Mouse (Mus musculus) heart, postnatal 4 days (tissue): ENCODE measurements around the gene Defb48. TPM values are rescaled to one million over a fixed set of nuclear protein-coding genes. Genes with fewer than 3 reads are reported as not detected.

Source experiments
- DNase-seq: peaks from one replicate; pipeline ENCODE4 v3.0.0; 2021
- total RNA-seq, 2 experiments: library from RNA; stranded (reverse); gene quantifications; 2 replicates each; pipeline ENCODE4 v1.2.3; 2021

Gene Defb48
- total RNA-seq, result not detected

DNA sequence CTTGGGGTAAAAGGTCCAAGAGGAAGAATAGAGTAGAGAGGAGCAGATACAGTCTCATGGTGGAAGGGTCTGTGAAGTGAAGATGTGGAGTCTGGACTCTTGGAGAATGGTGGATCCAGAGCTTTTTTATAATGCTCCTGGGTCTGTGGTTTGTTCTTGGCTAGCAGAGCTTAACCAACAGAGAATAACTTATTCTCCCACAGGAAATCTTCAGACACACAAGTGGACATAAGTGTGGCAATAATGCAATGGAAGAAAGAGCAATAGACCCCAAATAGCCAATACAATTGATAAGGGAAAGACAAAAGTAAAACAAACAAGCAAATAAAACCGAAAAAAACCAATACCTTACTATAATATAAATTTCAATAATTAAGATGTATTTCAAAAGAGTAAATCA is at the start of gene Defb48:
TSS of gene Defb48 (minus strand) at position 101 of the 400 bp plus-strand sequence.
- DNase-seq, result no peak

DNA sequence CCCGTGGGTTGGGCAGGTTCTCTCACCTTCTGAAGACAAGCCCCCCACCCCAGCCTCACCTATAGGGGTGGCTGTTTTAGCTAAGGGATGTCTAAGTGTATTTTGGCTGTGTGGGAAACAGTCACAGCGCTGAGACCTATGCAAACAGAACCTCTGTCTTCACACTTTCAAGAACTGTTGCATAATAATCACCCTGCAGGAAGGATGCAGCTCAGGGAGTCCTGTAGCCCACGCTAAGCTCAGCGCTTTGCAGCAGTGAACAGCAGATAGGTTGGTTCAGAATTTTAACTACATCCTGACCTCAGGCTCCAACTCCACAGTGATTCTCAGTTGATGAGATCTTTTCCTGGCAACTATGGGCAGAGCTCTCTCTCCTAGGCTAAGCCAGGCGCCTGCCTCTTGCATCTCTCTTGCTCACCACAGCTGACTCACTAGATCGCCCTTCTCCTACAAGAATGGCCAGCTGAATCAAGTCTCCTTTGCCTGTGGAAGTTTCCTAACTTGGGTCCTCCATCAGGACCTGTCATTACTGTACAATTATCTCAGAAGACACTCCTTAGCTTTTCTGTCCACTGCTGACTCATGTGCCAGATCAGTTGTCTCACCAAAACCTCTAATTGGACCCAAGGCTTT is 36.3 kb upstream of the Defb48 start:
- DNase-seq, result no peak

DNA sequence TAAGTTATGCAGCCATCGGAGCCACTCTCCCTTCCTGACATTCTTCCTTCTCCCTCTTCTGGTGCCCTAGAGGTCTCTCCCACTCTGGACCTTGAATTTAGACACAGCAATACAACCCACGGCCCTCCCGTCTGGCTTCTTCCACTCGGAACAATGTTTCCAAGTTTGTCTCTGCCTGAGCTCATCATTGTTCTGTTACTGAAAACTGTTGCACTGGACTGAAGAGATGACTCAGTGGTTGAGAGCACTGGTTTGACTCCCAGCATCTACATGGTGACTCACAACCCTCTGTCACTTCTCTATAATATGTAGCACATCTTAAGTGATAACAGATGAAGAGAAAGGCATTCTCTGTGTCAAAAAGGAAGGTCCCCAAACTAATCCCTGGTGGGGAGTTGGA is 30.4 kb upstream of the Defb48 start:
- no peak for DNase-seq

DNA sequence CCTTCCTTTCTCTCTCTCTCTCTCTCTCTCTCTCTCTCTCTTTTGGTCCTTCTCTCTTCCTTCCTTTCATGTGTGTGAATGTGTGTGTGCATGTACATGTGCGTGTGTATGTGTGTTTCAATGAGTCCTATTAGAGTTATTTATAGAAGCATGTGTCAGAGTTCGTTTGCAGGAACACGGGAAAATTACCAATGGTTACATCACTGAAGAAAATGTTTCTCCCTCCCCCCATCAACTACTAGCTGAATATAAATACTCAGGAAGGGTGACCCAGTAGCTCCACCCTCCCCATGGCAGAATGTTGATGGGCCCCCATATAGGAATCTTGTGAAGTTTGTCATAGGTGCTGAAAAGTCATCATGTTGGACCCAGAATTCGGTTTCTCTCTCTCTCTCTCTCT is 28.8 kb upstream of the Defb48 start:
- DNase-seq, result no peak

DNA sequence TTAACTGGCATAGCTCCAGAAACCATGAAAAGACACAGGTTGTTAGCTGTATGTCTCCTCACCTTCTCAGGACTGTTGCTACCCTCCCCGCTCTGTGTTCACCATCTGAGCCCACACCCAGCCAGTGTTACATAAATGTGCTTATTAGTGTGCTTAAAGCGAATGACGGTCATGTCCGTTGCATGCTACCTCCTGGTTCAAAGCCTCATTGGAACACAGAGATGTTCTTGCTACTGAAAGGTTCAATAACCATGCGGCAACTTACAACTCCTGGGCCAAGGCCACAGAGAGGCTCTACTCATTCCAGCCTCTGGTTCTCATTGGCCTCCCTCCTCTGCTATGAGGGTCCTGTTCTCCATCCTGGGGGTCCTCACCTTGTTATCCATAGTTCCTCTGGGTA is 27.2 kb upstream of the Defb48 start, which contains the start of gene Defb43:
TSS of gene Defb43 (plus strand) at position 301 of the 400 bp plus-strand sequence.
- DNase-seq, result no peak

DNA sequence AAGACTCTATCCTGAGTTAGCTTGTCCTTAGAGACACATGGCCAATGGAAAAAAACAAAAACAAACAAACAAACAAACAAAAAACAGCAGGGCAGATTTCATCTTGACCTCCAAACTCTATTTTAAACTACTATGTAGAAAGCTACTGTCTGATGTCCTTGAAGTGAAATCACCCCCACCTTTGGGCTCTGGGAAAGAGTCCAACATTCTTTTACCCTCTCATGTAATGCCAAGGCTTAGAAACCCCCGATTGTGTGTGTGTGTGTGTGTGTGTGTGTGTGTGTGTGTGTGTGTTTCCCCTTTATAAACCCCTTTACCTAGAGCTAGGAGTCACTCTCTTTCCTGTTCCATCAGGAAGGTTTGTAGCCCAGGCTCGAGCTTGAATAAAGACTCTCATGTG is 18.3 kb upstream of the Defb48 start:
- DNase-seq, result peak; percentile 38

DNA sequence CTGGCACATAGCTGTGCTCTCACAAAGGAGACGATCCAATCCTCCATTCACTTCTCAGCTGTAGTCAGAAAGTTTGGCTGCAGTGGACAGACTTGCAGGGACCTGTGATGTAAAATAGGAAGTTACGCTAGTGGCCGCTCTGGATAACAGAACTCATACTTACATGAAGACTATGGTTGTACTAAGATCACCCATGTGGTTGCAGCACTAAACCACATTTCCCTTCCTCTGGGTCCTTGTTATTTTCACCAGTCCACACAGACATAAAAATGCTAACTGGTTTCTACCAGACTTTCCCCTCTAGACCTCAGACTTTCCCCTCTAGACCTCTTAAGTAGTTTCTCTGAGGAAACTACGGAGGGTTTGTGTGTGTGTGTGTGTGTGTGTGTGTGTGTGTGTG is 14.7 kb upstream of the Defb48 start:
- no peak for DNase-seq

DNA sequence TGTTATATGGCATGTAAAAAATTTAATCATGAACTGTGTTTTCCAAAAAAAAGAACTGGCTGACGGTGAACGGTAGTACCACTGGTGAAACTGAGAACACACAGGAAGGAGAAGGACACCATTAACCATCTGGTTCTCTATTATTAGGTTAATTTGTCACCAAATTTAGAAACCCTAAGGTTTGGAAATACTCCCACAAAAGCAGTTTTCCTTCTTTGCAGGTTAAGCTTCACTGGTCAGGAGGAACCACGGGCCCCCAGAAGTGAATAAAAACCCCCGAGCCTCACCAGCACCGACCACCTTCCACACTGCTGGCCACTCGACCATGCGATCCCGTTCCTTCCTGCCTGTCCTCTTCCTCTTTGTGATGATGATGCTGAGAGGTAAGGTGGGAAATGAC is 13.5 kb upstream of the Defb48 start, which contains the start of gene Defb47:
TSS of gene Defb47 (plus strand) at position 301 of the 400 bp plus-strand sequence.
- no peak for DNase-seq

DNA sequence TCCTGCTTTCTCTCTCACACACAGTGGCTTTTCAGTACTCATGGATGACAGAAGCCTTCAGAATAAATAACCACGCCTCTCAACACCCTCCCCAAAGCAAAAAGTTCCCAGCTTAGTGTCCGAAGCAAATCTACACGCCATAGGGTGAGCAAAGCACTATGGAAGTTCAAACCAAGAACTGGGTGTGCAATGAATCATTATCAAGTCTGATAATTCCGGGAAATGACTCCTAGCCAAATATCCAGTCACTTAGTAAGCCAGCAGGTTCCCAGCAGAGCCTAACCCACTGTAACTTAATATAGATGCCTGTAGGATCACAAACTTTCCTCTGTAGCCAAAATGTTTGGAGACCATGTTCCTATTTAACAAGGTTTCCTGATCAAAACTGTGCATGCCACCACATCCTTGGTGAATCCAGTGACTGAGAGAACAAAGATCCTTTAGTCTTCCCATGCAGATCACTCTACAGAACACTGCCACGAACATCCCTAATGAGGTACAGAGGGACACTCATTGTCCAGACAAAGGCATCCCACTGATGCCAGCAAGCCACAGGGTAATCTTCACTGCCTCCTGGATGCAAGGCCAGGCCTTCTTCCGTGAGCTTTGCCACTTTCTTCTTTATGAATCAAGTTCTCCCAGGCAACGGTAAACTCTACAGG is 7.7 kb upstream of the Defb48 start:
- no peak for DNase-seq

DNA sequence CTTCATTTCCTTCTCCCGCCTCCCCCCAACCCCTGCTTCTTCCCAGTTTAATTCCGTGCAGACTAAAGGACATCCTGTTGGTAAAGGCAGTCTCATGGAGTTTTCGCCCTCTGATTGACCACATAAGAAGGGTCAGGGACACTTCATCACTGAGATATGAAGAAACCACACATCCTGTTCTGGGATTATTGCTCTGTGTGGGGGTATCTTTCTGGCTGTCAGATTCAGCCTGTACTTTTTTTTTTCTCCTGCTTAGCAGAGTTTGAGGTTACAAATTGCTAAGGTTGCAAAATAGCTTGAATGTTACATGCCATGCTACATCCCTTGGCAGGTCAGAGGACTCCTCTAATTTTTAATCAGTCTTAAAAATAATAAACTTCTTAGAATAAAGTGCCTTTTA is 7.0 kb upstream of the Defb48 start:
- DNase-seq, result no peak

DNA sequence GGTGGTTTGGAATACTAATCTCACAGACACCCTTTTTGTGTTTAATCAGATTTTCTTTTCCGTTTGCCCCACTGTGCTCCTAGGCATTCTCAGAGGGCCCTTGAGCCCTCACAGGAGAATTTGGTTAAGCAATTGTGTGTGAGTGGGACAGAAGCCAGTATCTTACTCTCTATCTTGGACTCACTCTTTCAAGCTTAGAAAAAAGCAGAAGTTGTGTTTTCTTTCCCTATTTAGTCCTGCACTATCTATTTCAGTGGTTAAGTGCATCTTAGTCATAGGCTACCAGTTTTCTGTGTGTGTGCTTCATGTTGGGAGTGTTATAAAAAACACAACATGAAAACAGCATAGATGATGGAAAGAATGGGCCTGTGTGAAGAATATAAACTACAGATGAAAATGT is 4.5 kb downstream of the Defb48 start:
- no peak for DNase-seq

DNA sequence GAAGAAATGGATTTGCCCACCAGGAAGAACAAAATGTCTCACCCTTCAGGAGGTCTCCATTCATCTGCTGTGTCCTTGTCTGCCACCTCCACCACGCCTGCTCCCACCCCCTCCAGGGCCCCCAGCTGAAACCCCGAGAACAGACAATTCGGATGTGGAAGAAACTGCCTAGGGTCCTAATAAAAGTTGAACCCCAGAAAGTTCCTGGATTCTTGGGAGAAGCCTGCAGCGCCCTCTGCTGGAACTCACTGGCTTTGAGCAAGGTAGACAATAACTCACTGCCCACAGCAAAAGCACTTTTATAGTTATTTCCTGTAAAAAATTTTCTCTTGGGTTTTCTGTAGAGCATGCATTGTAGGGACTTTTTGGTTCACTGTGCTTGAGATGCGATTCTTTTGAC is 9.3 kb downstream of the Defb48 start:
- DNase-seq, result peak; percentile 82

DNA sequence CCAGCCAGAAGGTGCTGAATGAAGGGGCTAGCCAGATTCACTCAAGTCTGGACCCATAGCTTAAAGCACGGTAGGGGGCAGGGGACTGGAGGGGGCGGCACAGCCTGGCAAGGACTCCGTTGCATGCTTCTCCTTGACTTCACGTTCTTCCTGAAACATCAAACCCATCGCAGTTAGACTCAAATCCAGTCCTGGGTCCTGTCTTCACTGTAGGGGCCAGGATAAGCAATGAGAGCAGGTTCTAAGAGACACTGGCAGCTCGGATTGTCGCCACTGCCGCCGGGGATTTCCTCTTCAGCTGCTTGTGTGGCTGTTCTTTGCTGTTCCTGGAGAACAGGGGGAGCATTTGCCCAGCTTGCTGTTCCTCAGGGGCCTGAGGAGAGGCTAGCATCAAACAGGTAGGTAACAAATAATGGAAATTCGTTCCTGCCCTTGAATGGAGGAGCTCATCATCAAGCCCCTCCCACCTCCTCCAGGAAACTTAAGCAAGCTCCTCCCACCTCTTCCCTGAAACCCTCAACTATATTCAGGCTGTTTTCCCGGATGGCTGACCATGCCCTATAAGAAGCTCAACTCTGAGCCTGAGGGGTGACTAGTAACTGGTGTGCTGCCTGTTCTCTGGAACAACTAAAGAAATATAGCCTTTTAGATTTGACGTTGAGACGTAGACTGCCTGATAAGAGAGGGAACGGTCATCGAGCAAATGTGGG is 18.3 kb downstream of the Defb48 start:
- no peak for DNase-seq

DNA sequence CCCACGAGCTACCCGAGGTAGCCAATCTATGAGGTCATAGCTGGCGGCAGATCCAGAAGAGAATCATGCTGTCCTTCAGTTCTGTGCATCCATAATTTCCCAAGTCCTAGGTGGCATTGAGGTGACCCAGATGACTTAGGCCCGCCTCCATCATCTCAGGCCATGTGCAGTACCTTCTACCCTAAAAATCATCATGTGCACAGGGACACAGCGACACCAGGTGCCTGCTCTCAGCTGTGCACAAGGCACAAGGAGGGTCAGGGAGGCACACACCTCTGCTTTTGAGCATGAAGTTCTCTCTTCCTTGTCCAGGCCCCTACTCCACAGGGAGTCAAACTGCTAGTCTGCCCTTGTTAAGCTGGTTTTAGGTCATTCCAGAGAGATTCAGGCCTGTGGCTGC is 19.0 kb downstream of the Defb48 start:
- no peak for DNase-seq

DNA sequence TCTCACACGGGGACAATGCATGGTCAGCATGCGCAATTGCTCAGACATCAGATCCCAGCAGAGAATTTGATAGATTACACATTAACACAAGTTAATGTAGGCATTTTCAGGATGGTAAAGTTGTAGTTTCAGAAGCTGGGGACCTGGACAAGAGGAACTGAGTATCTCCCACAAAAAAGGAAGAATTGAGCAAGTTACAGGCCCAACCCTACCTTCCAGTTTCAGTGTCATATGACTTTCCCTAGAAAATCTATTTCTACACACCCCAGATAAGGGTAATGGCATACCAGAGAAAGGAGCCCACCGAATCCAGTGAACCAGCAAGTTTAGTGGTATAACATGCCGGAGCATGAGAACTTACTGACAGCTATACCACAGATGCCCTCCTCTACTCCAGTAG is 20.7 kb downstream of the Defb48 start:
- DNase-seq, result no peak

DNA sequence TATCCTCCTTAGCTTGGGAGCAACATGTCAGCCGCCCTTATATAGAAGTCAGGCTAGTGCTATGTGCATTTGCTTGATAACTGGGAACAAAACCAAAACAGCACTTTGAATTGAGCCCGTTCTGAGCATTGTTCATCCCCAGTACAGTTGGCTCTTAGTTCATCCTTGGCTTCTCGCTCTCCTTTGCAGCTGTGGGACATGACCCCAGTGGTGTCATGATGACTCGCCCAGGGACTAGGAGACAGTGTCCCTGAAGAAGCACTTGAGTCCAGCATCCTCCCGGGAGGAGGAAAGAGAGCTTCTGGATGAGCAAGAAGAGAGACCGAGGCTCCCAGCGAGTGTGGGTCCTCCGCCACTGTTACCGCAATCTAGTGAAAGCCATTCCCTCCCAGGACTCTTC is 28.2 kb downstream of the Defb48 start:
- DNase-seq, result no peak

DNA sequence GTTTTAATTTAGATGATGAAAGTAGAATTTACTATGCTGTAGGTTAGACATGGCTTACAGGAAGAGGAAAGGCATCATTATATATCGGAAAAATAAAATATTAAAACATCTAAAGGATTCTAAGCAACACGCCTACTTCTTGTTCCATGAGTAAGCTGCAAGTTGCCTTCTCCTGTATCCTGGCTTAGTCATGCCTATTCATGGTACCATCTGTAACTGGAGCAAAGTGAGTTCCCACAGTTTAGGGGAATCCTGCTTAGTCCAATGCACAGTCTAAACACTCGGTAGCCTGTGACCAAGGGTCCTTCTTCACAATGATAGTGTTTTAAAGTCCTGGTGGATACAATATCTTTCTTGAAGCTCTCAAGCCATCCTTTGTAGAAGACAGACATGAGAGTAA is 37.5 kb downstream of the Defb48 start:
- DNase-seq, result no peak

DNA sequence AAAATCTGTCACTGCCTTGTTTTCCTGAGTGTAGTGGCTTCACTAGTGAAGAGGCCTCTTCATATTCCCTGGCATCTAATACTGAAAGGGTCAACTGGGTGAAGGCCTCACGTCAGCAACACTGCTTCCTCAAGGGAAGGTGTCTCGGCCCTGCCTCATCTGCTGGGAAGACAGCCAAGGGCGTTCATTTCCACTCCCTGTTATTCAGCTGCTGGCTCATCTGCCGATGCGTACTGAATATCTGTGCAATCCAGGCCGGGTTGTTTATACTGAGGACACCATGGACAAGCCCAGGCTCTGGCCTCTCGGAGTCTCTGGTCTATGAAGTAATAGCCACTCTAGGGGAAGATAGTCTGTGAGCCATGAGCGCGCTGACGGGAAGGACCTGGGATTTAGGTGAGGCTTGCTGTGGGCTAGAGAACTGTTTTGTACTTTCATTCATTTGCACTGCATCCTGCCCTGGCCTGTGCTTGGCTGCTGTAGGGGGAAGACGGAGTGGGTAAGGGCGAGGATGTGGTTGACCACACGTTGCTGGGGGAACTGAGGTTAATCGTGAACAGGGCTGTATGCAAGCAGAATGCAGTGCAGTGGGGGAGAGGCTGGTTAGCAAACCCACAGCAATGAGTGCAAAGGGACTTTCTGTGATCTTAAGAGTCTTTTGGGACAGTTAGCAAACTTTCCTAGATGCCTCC is 43.8 kb downstream of the Defb48 start:
- peak; percentile 51 for DNase-seq

DNA sequence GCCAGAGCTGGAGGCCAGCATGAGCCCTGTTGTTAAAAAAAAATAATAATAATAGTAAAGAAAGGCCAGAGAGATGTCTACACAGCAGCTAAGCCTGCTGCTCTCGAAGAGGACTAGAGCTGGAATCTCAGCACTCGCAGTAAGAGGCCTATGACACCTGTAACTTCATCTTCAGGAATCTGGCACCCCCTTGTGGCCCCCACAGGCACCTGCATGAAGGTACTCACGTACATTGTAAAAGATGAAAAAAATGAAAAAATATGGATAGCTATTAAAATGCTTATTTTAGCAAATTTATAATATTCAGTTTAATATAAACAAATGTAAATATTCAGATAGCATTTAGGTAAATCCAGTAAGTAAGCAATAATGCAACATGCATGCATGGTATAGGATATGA is 44.9 kb downstream of the Defb48 start:
- no peak for DNase-seq

DNA sequence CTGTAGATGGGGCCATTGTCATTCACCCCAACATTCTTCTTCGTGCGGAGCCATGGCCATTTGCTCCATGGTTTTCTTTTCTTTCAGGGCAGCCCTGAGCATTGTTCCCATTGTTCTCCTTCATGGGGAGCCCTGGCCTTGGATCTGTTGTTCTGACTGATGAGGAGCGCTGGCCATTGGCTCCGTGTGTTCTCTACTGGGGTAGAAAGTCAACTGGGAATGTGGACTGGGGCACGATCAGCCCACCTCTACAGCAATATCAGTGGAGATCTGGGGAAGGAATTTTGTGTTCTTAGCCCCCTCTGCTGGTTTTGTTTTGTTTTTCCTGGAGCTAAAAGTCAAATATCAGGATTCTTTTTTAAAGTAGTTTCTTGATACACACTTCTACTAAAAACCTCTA is 46.6 kb downstream of the Defb48 start:
- no peak for DNase-seq

DNA sequence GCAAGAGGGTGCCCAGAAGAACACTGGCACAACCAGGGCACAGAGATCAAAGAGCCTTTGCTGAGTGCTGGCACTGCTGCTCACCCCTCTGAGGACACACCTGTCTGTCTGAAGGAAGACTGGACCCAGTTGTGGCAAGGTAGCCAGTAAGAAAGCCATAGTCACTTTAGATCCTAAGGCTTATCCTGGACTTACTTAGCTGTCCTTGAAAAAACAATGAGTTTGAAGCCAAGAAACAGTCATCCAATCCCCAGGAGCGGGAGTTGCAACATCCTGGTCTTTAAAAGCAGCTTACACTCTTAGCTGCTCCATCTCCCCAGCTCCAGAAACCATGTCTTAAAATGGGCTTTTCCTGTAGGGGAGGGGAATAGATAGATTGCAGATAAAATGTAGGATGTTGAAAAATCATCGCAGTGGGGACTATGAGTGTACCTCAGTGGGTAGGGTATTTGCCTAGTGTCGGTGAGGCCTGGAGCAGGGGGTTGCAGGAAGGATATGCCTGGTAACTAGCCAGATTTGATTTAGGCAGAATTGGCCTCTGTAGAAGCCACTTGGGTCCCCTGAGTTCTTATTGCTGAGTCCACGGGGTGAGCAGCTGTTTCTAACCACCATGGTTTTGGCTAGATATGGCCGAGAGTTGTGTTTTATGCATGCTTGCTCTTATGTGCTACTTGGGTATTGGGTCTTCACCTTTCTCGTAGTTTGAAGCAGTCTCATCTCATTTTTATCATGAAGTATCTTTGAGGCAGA is 47.5 kb downstream of the Defb48 start:
- no peak for DNase-seq

DNA sequence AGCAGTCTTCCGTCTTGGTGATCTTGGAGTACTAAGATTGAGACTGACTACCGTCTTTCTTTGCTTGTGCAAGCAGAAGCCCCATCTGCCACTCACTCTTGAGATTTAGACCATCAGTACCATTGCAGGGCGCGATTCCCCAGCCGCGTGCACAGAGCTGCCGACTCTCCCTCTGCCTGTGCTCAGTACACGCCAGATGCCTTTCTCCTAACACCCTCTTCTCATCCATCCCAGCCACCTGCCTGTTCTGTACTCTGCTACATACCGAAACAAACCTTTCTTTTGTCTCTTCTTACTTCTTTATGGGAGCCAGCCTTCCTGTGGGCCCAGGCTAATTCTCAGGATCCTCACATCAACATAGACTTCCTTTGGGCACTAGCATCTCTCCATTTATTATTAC is 48.9 kb downstream of the Defb48 start:
- DNase-seq, result no peak
